Mouse (Mus musculus): Measurements from ENCODE around the gene Arf4. TPM values are rescaled to one million over a fixed set of nuclear protein-coding genes. Genes with fewer than 3 reads are reported as not detected.

Gene Arf4
- 501 and 504 TPM in 2 replicates for polyA plus RNA-seq (2016; fragmentation: Nextera tagmentation; extraction: Ambion mirVana)

- H3K4me1 ChIP-seq: peaks cover 17% of the 10 kb centered on the region
- WGBS: under 1% methylated on average over 83 of the region's 83 CpGs
- H3K27ac ChIP-seq (replicated peaks): peak within 1 kb of the TSS; percentile 96
- H3K4me3 ChIP-seq: peak within 1 kb of the TSS; percentile 94
- H3K9me3 ChIP-seq: no peaks in the 10 kb centered on the region
- DNase-seq (ENCODE audit: low spot score): peak; percentile 98
- peaks cover 11% of the 10 kb centered on the region for H3K36me3 ChIP-seq (replicated peaks)
- H3K27me3 ChIP-seq (replicated peaks; ENCODE audit: low read depth, poor library complexity, severe bottlenecking): no peaks in the 10 kb centered on the region
Measured at GRCm38 (mm10) chr14:26637851-26638707, at the start of gene Arf4. Gene Arf4 (plus strand): TSS chr14:26638074.

- H3K27ac ChIP-seq (replicated peaks): no peak overlapping the region
- DNase-seq (ENCODE audit: low spot score): no peak
- H3K4me1 ChIP-seq: no peaks in the 10 kb centered on the region
- H3K9me3 ChIP-seq: no peaks in the 10 kb centered on the region
- no peak overlapping the region for H3K4me3 ChIP-seq
- peaks cover 44% of the 10 kb centered on the region for H3K36me3 ChIP-seq (replicated peaks)
- H3K27me3 ChIP-seq (replicated peaks; ENCODE audit: low read depth, poor library complexity, severe bottlenecking): no peaks in the 10 kb centered on the region
Measured at GRCm38 (mm10) chr14:26591353-26591752, 46.5 kb upstream of the Arf4 start.

- no peaks in the 10 kb centered on the region for H3K4me1 ChIP-seq
- no peak for DNase-seq (ENCODE audit: low spot score)
- H3K36me3 ChIP-seq (replicated peaks): peaks cover 60% of the 10 kb centered on the region
- H3K4me3 ChIP-seq: no peak overlapping the region
- no peak overlapping the region for H3K27ac ChIP-seq (replicated peaks)
- WGBS: 88% methylated on average over 2 of the region's 2 CpGs
- H3K27me3 ChIP-seq (replicated peaks; ENCODE audit: low read depth, poor library complexity, severe bottlenecking): no peaks in the 10 kb centered on the region
- H3K9me3 ChIP-seq: no peaks in the 10 kb centered on the region
Measured at GRCm38 (mm10) chr14:26593281-26593895, 44.5 kb upstream of the Arf4 start.

- Histone ChIP-seq H3K9me3 (no peaks in the 10 kb centered on the region), H3K4me1 (no peaks in the 10 kb centered on the region), H3K36me3 (replicated peaks) (peaks cover 78% of the 10 kb centered on the region), H3K27me3 (replicated peaks; ENCODE audit: low read depth, poor library complexity, severe bottlenecking) (no peaks in the 10 kb centered on the region), H3K4me3 (no peak overlapping the region), H3K27ac (replicated peaks) (no peak overlapping the region)
- DNase-seq (ENCODE audit: low spot score): no peak
- 95% methylated on average over 7 of the region's 7 CpGs for WGBS
Measured at GRCm38 (mm10) chr14:26595167-26595566, 42.7 kb upstream of the Arf4 start.

GRCm38 (mm10) chr14:26595695-26596365 is 42.0 kb upstream of the Arf4 start:
- Histone ChIP-seq H3K9me3 (no peaks in the 10 kb centered on the region), H3K36me3 (replicated peaks) (peaks cover 79% of the 10 kb centered on the region), H3K27ac (replicated peaks) (no peak overlapping the region), H3K4me3 (no peak overlapping the region), H3K27me3 (replicated peaks; ENCODE audit: low read depth, poor library complexity, severe bottlenecking) (no peaks in the 10 kb centered on the region), H3K4me1 (no peaks in the 10 kb centered on the region)
- DNase-seq (ENCODE audit: low spot score): no peak
- 94% methylated on average over 5 of the region's 5 CpGs for WGBS

GRCm38 (mm10) chr14:26605354-26605753 is 32.5 kb upstream of the Arf4 start:
- DNase-seq (ENCODE audit: low spot score): no peak
- H3K9me3 ChIP-seq: no peaks in the 10 kb centered on the region
- no peaks in the 10 kb centered on the region for H3K27me3 ChIP-seq (replicated peaks; ENCODE audit: low read depth, poor library complexity, severe bottlenecking)
- no peak overlapping the region for H3K27ac ChIP-seq (replicated peaks)
- peaks cover 93% of the 10 kb centered on the region for H3K36me3 ChIP-seq (replicated peaks)
- WGBS: 90% methylated on average over 4 of the region's 4 CpGs
- no peaks in the 10 kb centered on the region for H3K4me1 ChIP-seq
- no peak overlapping the region for H3K4me3 ChIP-seq

- no peaks in the 10 kb centered on the region for H3K27me3 ChIP-seq (replicated peaks; ENCODE audit: low read depth, poor library complexity, severe bottlenecking)
- no peaks in the 10 kb centered on the region for H3K9me3 ChIP-seq
- H3K27ac ChIP-seq (replicated peaks): no peak overlapping the region
- H3K36me3 ChIP-seq (replicated peaks): peaks cover 95% of the 10 kb centered on the region
- WGBS: 98% methylated on average over 1 of the region's 1 CpGs
- DNase-seq (ENCODE audit: low spot score): no peak
- no peaks in the 10 kb centered on the region for H3K4me1 ChIP-seq
- no peak overlapping the region for H3K4me3 ChIP-seq
Measured at GRCm38 (mm10) chr14:26609674-26610073, 28.2 kb upstream of the Arf4 start.

- Histone ChIP-seq H3K4me3 (no peak overlapping the region), H3K27me3 (replicated peaks; ENCODE audit: low read depth, poor library complexity, severe bottlenecking) (no peaks in the 10 kb centered on the region), H3K27ac (replicated peaks) (no peak overlapping the region), H3K36me3 (replicated peaks) (peaks cover 94% of the 10 kb centered on the region), H3K9me3 (no peaks in the 10 kb centered on the region), H3K4me1 (no peaks in the 10 kb centered on the region)
- no peak for DNase-seq (ENCODE audit: low spot score)
- 93% methylated on average over 4 of the region's 4 CpGs for WGBS
Measured at GRCm38 (mm10) chr14:26610689-26611088, 27.2 kb upstream of the Arf4 start.

- Histone ChIP-seq H3K27me3 (replicated peaks; ENCODE audit: low read depth, poor library complexity, severe bottlenecking) (no peaks in the 10 kb centered on the region), H3K27ac (replicated peaks) (no peak overlapping the region), H3K4me1 (no peaks in the 10 kb centered on the region), H3K4me3 (no peak overlapping the region), H3K9me3 (no peaks in the 10 kb centered on the region), H3K36me3 (replicated peaks) (peaks cover 100% of the 10 kb centered on the region)
- 90% methylated on average over 4 of the region's 4 CpGs for WGBS
- DNase-seq (ENCODE audit: low spot score): no peak
Measured at GRCm38 (mm10) chr14:26625301-26625700, 12.6 kb upstream of the Arf4 start.

GRCm38 (mm10) chr14:26626605-26627140 is 11.2 kb upstream of the Arf4 start:
- Histone ChIP-seq H3K27me3 (replicated peaks; ENCODE audit: low read depth, poor library complexity, severe bottlenecking) (no peaks in the 10 kb centered on the region), H3K9me3 (no peaks in the 10 kb centered on the region), H3K4me3 (no peak overlapping the region), H3K36me3 (replicated peaks) (peaks cover 97% of the 10 kb centered on the region), H3K4me1 (no peaks in the 10 kb centered on the region), H3K27ac (replicated peaks) (no peak overlapping the region)
- no peak for DNase-seq (ENCODE audit: low spot score)
- 94% methylated on average over 5 of the region's 5 CpGs for WGBS

GRCm38 (mm10) chr14:26637025-26637850 is 636 bp upstream of the Arf4 start:
- Histone ChIP-seq H3K9me3 (no peaks in the 10 kb centered on the region), H3K27ac (replicated peaks) (peak overlapping the region; percentile 96), H3K36me3 (replicated peaks) (peaks cover 17% of the 10 kb centered on the region), H3K27me3 (replicated peaks; ENCODE audit: low read depth, poor library complexity, severe bottlenecking) (no peaks in the 10 kb centered on the region), H3K4me1 (peaks cover 17% of the 10 kb centered on the region), H3K4me3 (peak overlapping the region; percentile 94)
- WGBS: 32% methylated on average over 17 of the region's 17 CpGs
- no peak for DNase-seq (ENCODE audit: low spot score)

- H3K4me3 ChIP-seq: peak overlapping the region; percentile 94
- under 1% methylated on average over 16 of the region's 16 CpGs for WGBS
- H3K4me1 ChIP-seq: peaks cover 17% of the 10 kb centered on the region
- H3K9me3 ChIP-seq: no peaks in the 10 kb centered on the region
- H3K36me3 ChIP-seq (replicated peaks): peaks cover 6% of the 10 kb centered on the region
- no peaks in the 10 kb centered on the region for H3K27me3 ChIP-seq (replicated peaks; ENCODE audit: low read depth, poor library complexity, severe bottlenecking)
- DNase-seq (ENCODE audit: low spot score): peak; percentile 75
- H3K27ac ChIP-seq (replicated peaks): peak overlapping the region; percentile 96
Measured at GRCm38 (mm10) chr14:26638708-26639084, 822 bp downstream of the Arf4 start.
